Mouse (Mus musculus) C2C12 (cell line): ENCODE data around the gene E2f1. TPM values are rescaled to one million over a fixed set of nuclear protein-coding genes. Genes with fewer than 3 reads are reported as not detected.

Source experiments
- H3K27me3 ChIP-seq: one replicate; pipeline ENCODE4 v1.6.1; 2011; ENCODE audit not compliant: control insufficient read depth, insufficient read depth, insufficient read length
- H3K36me3 ChIP-seq: one replicate; pipeline ENCODE4 v1.6.1; 2011; ENCODE audit not compliant: control insufficient read depth, insufficient read depth
- H3K4me3 ChIP-seq: one replicate; pipeline ENCODE4 v1.5.1; 2011; ENCODE audit warnings: mild to moderate bottlenecking, control low read depth; ENCODE audit not compliant: poor library complexity, insufficient read depth, severe bottlenecking
- H3K79me2 ChIP-seq: one replicate; pipeline ENCODE4 v1.6.1; 2011; ENCODE audit not compliant: control insufficient read depth, insufficient read depth
- H3K79me3 ChIP-seq: one replicate; pipeline ENCODE4 v1.6.1; 2011; ENCODE audit warnings: low read depth, control low read depth
- H3ac ChIP-seq: one replicate; pipeline ENCODE3; 2011; ENCODE audit warnings: low read depth; ENCODE audit not compliant: control insufficient read depth, insufficient read length
- CEBPB ChIP-seq: IDR thresholded peaks from one replicate; pipeline ENCODE4 v1.6.1; 2011; ENCODE audit warnings: low read depth, mild to moderate bottlenecking, control low read depth, moderate library complexity
- CTCF ChIP-seq: IDR thresholded peaks from one replicate; pipeline ENCODE4 v1.5.1; 2011; ENCODE audit not compliant: control insufficient read depth, insufficient read depth, insufficient read length
- FOSL1 ChIP-seq: IDR thresholded peaks from one replicate; pipeline ENCODE4 v1.8.0; 2011; ENCODE audit warnings: mild to moderate bottlenecking, low read length; ENCODE audit not compliant: poor library complexity, insufficient read depth, severe bottlenecking
- MAX ChIP-seq: IDR thresholded peaks from one replicate; pipeline ENCODE4 v1.6.1; 2011; ENCODE audit warnings: mild to moderate bottlenecking, control low read depth
- MYOD1 ChIP-seq: IDR thresholded peaks from one replicate; pipeline ENCODE4 v1.6.1; 2011; ENCODE audit warnings: low read depth; ENCODE audit not compliant: control insufficient read depth, insufficient read length
- MYOG ChIP-seq: IDR thresholded peaks from one replicate; pipeline ENCODE4 v1.6.1; 2011; ENCODE audit not compliant: control insufficient read depth, insufficient read length; ENCODE audit errors: extremely low read depth
- USF1 ChIP-seq: IDR thresholded peaks from one replicate; pipeline ENCODE4 v1.6.1; 2011; ENCODE audit warnings: low read depth, mild to moderate bottlenecking, control low read depth, moderate library complexity
- polyA plus RNA-seq: library from polyadenylated mRNA; unstranded; fragments of >200 nt; fragmentation: generic; extraction: Trizol; gene quantifications from one replicate; pipeline ENCODE4 v1.2.1, GENCODE M21; 2012; ENCODE audit warnings: missing spikeins

Gene E2f1
- polyA plus RNA-seq, 1 experiment = 33.3 TPM

DNA sequence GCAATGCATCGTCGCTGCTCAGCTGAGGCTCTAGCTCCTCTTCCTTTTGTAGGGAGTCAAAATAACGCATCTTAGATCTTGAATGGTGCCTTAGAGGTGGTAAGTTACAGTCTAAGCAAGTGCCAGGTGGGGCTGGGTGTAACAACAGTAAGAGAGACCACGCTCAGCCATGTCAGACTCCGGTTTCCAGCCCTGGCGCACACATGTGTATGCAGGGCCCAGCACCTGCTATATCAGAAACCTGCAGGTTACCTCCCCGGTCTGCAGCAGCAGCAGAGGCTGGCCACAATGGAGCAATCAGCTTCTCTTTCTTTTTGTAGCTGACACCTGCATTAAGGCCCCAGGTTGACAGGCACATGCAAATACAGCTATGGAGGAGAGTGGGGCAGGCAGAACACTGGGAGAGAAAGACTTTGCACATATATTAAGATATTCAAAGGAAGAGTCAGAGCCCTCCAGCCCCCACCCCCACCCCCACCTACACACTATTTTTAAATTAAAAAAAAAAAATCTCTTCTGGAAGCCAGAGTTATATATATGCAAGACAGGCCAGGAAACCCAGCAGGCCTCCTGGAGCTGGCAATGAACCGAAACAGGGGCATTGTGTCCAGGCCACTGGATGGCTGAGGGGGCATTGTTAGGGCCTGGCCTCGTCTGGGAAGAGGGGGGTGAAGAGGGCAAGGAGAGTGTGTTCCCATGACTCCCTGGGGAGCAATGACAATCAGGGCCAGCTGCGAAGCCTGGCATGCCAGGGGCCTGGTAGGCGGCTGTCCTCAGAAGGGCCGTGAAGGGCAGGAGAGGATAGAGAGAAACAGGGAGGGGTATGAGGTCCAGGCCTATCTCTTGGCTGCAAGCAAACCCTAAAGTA is 7.4 kb upstream of the E2f1 start:
- H3K79me2 ChIP-seq = no peaks in the 10 kb centered on the region
- no peaks in the 10 kb centered on the region for H3K79me3 ChIP-seq
- no peaks in the 10 kb centered on the region for H3K27me3 ChIP-seq
- no peaks in the 10 kb centered on the region for H3K36me3 ChIP-seq
- H3K4me3 ChIP-seq = no peak overlapping the region
- no peak overlapping the region for H3ac ChIP-seq
- TF ChIP-seq USF1 (no peak), CEBPB (no peak), FOSL1 (no peak), MYOG (no peak), CTCF (no peak), MAX (no peak), MYOD1 (no peak)

DNA sequence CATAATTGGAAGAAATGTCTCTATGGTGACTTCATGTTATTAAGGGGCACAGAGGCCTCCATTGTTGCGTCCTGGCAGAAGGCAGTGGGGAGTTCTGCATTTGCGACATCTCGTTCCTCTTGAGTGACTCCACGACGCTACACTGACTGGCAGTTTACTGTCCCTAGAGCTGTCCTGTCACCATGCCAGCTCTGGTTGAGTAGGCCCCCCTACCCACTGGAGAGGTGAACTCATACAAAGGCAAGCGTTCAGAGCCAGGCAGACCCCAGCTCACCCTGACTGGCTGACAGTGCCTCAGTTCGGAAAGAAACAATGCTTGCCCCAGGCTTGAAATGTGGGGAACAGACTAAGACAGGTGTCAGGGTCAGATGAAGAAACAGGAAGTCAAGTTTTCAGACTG is 4.6 kb upstream of the E2f1 start:
- Histone ChIP-seq H3K79me3 (no peaks in the 10 kb centered on the region), H3ac (no peak overlapping the region), H3K4me3 (no peak overlapping the region), H3K27me3 (no peaks in the 10 kb centered on the region), H3K36me3 (no peaks in the 10 kb centered on the region), H3K79me2 (peaks cover under 1% of the 10 kb centered on the region)
- no peak for TF ChIP-seq MYOD1
- TF ChIP-seq MYOG = no peak
- no peak for TF ChIP-seq CTCF
- no peak for TF ChIP-seq MAX
- TF ChIP-seq CEBPB = no peak
- TF ChIP-seq FOSL1 = no peak
- no peak for TF ChIP-seq USF1

DNA sequence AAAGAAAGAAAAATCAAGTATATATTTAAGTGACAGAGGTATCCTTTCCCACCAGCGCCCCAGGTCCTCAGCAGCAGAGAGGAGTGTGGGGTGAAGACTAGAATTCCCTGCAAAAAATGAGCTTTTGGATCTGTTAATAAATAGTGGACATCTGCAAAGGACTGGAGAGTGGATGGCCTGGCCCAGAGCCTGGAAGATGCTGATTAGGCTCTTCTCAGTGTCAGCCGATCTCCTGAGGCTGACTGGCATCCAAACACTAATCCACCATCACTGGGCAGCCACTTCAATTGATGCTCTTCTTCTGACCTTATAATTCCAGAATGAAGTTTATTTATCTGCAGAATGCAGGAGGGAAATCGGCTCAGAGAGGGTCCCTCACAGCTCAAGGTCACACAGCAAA is 3.3 kb upstream of the E2f1 start:
- Histone ChIP-seq H3K79me3 (peaks cover 9% of the 10 kb centered on the region), H3K27me3 (no peaks in the 10 kb centered on the region), H3K79me2 (peaks cover 13% of the 10 kb centered on the region), H3ac (no peak overlapping the region), H3K4me3 (no peak overlapping the region), H3K36me3 (no peaks in the 10 kb centered on the region)
- no peak for TF ChIP-seq MYOG
- no peak for TF ChIP-seq CEBPB

DNA sequence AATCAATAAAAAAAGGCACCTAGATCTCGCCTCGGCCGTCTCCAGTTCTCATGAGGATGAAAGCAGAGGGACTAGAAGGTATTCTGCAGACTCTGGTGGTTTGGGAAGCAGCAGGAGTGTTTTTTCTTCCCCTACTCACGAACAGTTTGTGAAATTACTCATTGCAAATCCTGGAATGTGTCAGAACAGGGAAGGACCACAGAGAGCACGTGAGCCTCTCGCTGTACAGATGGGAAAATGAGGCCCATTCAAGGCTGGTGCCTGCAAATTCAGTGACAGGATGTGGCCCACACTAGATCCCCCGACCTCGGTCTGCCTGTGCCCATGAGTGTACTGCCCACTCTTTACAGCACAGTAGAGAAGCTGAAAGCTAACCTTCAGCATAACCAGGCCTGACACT is 2.3 kb upstream of the E2f1 start:
- peaks cover 23% of the 10 kb centered on the region for H3K79me2 ChIP-seq
- no peaks in the 10 kb centered on the region for H3K27me3 ChIP-seq
- TF ChIP-seq MAX = no peak
- TF ChIP-seq CTCF = no peak
- no peak for TF ChIP-seq CEBPB
- TF ChIP-seq MYOD1 = no peak
- H3K36me3 ChIP-seq = no peaks in the 10 kb centered on the region
- peaks cover 17% of the 10 kb centered on the region for H3K79me3 ChIP-seq
- H3K4me3 ChIP-seq = no peak overlapping the region
- no peak overlapping the region for H3ac ChIP-seq

DNA sequence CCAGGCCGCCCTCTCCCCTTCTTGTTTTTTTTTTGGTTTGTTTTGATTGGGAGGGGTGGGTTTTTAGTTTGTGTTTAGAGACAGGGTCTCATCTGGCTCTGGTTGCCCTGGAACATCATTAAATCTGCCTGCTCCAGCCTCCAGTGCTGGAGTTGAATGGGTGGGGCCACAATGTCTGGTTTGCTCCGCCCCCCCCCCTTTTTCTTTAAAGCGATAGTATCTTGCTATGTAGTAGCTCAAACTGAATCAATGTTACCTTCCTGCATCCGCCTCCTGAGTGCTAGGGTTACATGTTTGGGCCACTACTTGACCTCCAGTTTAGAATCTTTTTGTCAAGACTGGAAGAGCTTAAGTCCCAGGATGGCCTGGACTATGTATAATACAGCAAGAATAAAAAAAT is 1.6 kb upstream of the E2f1 start:
- H3K27me3 ChIP-seq = no peaks in the 10 kb centered on the region
- no peaks in the 10 kb centered on the region for H3K36me3 ChIP-seq
- H3K79me2 ChIP-seq = peaks cover 30% of the 10 kb centered on the region
- TF ChIP-seq CTCF (no peak), MYOD1 (no peak), MAX (no peak), MYOG (no peak), USF1 (no peak), FOSL1 (no peak), CEBPB (no peak)
- H3K79me3 ChIP-seq = peaks cover 18% of the 10 kb centered on the region
- H3ac ChIP-seq = no peak overlapping the region
- no peak overlapping the region for H3K4me3 ChIP-seq

DNA sequence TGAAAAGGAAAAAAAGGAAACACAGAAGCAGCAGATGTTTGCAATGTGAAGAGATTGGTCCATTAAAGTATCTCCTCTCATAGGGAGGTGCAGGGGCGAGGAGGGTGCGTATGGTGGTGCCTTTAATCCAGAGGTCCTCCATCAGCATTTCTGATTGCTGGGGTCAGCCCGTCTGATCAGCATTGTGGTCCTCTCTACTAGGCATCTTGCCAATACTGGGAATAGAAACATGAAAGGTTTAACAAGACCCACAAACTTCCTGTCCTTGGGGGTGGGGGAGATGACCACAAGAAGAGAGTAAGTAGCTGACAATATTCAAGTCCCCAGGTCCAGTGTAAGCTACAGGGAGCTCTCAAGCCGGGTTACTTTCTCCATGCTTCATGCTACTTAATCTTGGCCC is 974 bp upstream of the E2f1 start:
- H3ac ChIP-seq = no peak overlapping the region
- no peaks in the 10 kb centered on the region for H3K27me3 ChIP-seq
- TF ChIP-seq USF1 (no peak), MYOG (no peak), CTCF (no peak), MAX (no peak)
- H3K79me2 ChIP-seq = peaks cover 36% of the 10 kb centered on the region
- H3K36me3 ChIP-seq = no peaks in the 10 kb centered on the region
- peaks cover 19% of the 10 kb centered on the region for H3K79me3 ChIP-seq
- peak overlapping the region; percentile 18 for H3K4me3 ChIP-seq
